Mouse (Mus musculus): ENCODE data around the gene Tm9sf3. TPM values are rescaled to one million over a fixed set of nuclear protein-coding genes. Genes with fewer than 3 reads are reported as not detected.

The Tm9sf3 gene
- polyA plus RNA-seq, 1 experiment = 269 TPM

- peak overlapping the region; percentile 59 for H3K4me3 ChIP-seq (ENCODE audit: insufficient read depth, low read length)
- TF ChIP-seq CTCF (IDR thresholded peaks at IDR 0.05; ENCODE audit: borderline replicate concordance, insufficient read depth, low read length) (no peak), POLR2A (IDR thresholded peaks at IDR 0.05; ENCODE audit: low read depth, low read length) (no peak)
These were observed 568 bp upstream of the Tm9sf3 start for GRCm38 (mm10) chr19:41264331-41264799.

GRCm38 (mm10) chr19:41262712-41263629, 826 bp downstream of the Tm9sf3 start:
- TF ChIP-seq POLR2A (IDR thresholded peaks at IDR 0.05; ENCODE audit: low read depth, low read length) = peak; percentile 55; the same call in 1 of the 2 replicates
- no peak for TF ChIP-seq CTCF (IDR thresholded peaks at IDR 0.05; ENCODE audit: borderline replicate concordance, insufficient read depth, low read length)
- Histone ChIP-seq H3K4me3 (ENCODE audit: insufficient read depth, low read length) (peak overlapping the region; percentile 91), H3K4me1 (ENCODE audit: control insufficient read depth, insufficient read depth, low read length) (peaks cover 11% of the 10 kb centered on the region), H3K27ac (ENCODE audit: insufficient read depth, low read length) (peak overlapping the region; percentile 49)

More at GRCm38 (mm10) chr19:41264331-41264799, 568 bp upstream of the Tm9sf3 start:
- Histone ChIP-seq H3K27ac (ENCODE audit: insufficient read depth, low read length) (peak overlapping the region; percentile 95), H3K4me1 (ENCODE audit: control insufficient read depth, insufficient read depth, low read length) (peaks cover 9% of the 10 kb centered on the region)

- TF ChIP-seq CTCF (IDR thresholded peaks at IDR 0.05; ENCODE audit: borderline replicate concordance, insufficient read depth, low read length) (no peak), POLR2A (IDR thresholded peaks at IDR 0.05; ENCODE audit: low read depth, low read length) (no peak)
- Histone ChIP-seq H3K4me3 (ENCODE audit: insufficient read depth, low read length) (no peak overlapping the region), H3K4me1 (ENCODE audit: control insufficient read depth, insufficient read depth, low read length) (peaks cover 12% of the 10 kb centered on the region), H3K27ac (ENCODE audit: insufficient read depth, low read length) (no peak overlapping the region)
These were observed 3.1 kb downstream of the Tm9sf3 start for GRCm38 (mm10) chr19:41260736-41261135.

GRCm38 (mm10) chr19:41259256-41259655, 4.5 kb downstream of the Tm9sf3 start:
- no peak for TF ChIP-seq CTCF (IDR thresholded peaks at IDR 0.05; ENCODE audit: borderline replicate concordance, insufficient read depth, low read length)
- TF ChIP-seq POLR2A (IDR thresholded peaks at IDR 0.05; ENCODE audit: low read depth, low read length) = no peak
- no peak overlapping the region for H3K27ac ChIP-seq (ENCODE audit: insufficient read depth, low read length)
- H3K4me1 ChIP-seq (ENCODE audit: control insufficient read depth, insufficient read depth, low read length) = peaks cover 6% of the 10 kb centered on the region
- no peak overlapping the region for H3K4me3 ChIP-seq (ENCODE audit: insufficient read depth, low read length)

GRCm38 (mm10) chr19:41258707-41259106, 5.1 kb downstream of the Tm9sf3 start:
- TF ChIP-seq CTCF (IDR thresholded peaks at IDR 0.05; ENCODE audit: borderline replicate concordance, insufficient read depth, low read length) (no peak), POLR2A (IDR thresholded peaks at IDR 0.05; ENCODE audit: low read depth, low read length) (no peak)

GRCm38 (mm10) chr19:41254584-41254983, 9.2 kb downstream of the Tm9sf3 start:
- peaks cover 9% of the 10 kb centered on the region for H3K4me1 ChIP-seq (ENCODE audit: control insufficient read depth, insufficient read depth, low read length)
- TF ChIP-seq POLR2A (IDR thresholded peaks at IDR 0.05; ENCODE audit: low read depth, low read length) (no peak), CTCF (IDR thresholded peaks at IDR 0.05; ENCODE audit: borderline replicate concordance, insufficient read depth, low read length) (no peak)
- H3K27ac ChIP-seq (ENCODE audit: insufficient read depth, low read length) = no peak overlapping the region
- no peak overlapping the region for H3K4me3 ChIP-seq (ENCODE audit: insufficient read depth, low read length)

More at GRCm38 (mm10) chr19:41258707-41259106, 5.1 kb downstream of the Tm9sf3 start:
- Histone ChIP-seq H3K27ac (ENCODE audit: insufficient read depth, low read length) (no peak overlapping the region), H3K4me1 (ENCODE audit: control insufficient read depth, insufficient read depth, low read length) (peaks cover 6% of the 10 kb centered on the region), H3K4me3 (ENCODE audit: insufficient read depth, low read length) (no peak overlapping the region)

GRCm38 (mm10) chr19:41248968-41249367, 14.8 kb downstream of the Tm9sf3 start:
- peak overlapping the region; percentile 93 for H3K27ac ChIP-seq (ENCODE audit: insufficient read depth, low read length)
- no peak overlapping the region for H3K4me3 ChIP-seq (ENCODE audit: insufficient read depth, low read length)
- peaks cover 16% of the 10 kb centered on the region for H3K4me1 ChIP-seq (ENCODE audit: control insufficient read depth, insufficient read depth, low read length)
- TF ChIP-seq POLR2A (IDR thresholded peaks at IDR 0.05; ENCODE audit: low read depth, low read length) = no peak
- TF ChIP-seq CTCF (IDR thresholded peaks at IDR 0.05; ENCODE audit: borderline replicate concordance, insufficient read depth, low read length) = no peak

- H3K4me1 ChIP-seq (ENCODE audit: control insufficient read depth, insufficient read depth, low read length) = peaks cover 16% of the 10 kb centered on the region
- H3K4me3 ChIP-seq (ENCODE audit: insufficient read depth, low read length) = no peak overlapping the region
- no peak for TF ChIP-seq CTCF (IDR thresholded peaks at IDR 0.05; ENCODE audit: borderline replicate concordance, insufficient read depth, low read length)
- TF ChIP-seq POLR2A (IDR thresholded peaks at IDR 0.05; ENCODE audit: low read depth, low read length) = no peak
- H3K27ac ChIP-seq (ENCODE audit: insufficient read depth, low read length) = peak overlapping the region; percentile 93; the same call in 1 of the 2 replicates
These were observed 15.5 kb downstream of the Tm9sf3 start for GRCm38 (mm10) chr19:41248271-41248670.

GRCm38 (mm10) chr19:41246271-41246670, 17.5 kb downstream of the Tm9sf3 start:
- no peak for TF ChIP-seq CTCF (IDR thresholded peaks at IDR 0.05; ENCODE audit: borderline replicate concordance, insufficient read depth, low read length)
- no peak for TF ChIP-seq POLR2A (IDR thresholded peaks at IDR 0.05; ENCODE audit: low read depth, low read length)

GRCm38 (mm10) chr19:41244581-41244980, 19.2 kb downstream of the Tm9sf3 start:
- Histone ChIP-seq H3K4me3 (ENCODE audit: insufficient read depth, low read length) (no peak overlapping the region), H3K4me1 (ENCODE audit: control insufficient read depth, insufficient read depth, low read length) (peaks cover 10% of the 10 kb centered on the region), H3K27ac (ENCODE audit: insufficient read depth, low read length) (no peak overlapping the region)
- TF ChIP-seq CTCF (IDR thresholded peaks at IDR 0.05; ENCODE audit: borderline replicate concordance, insufficient read depth, low read length) = no peak
- TF ChIP-seq POLR2A (IDR thresholded peaks at IDR 0.05; ENCODE audit: low read depth, low read length) = no peak

More at GRCm38 (mm10) chr19:41246271-41246670, 17.5 kb downstream of the Tm9sf3 start:
- H3K4me3 ChIP-seq (ENCODE audit: insufficient read depth, low read length) = no peak overlapping the region
- H3K27ac ChIP-seq (ENCODE audit: insufficient read depth, low read length) = no peak overlapping the region
- H3K4me1 ChIP-seq (ENCODE audit: control insufficient read depth, insufficient read depth, low read length) = peaks cover 12% of the 10 kb centered on the region
